Mouse (Mus musculus) lung, adult 2 months (tissue): ENCODE results near the gene Gsk3a.

ENCODE experiments used
- CTCF ChIP-seq: fragments of 200-500 bp; IDR thresholded peaks from 2 replicates; pipeline ENCODE4 v1.5.1; 2011; ENCODE audit warnings: mild to moderate bottlenecking, low read length, control low read depth; ENCODE audit not compliant: insufficient read depth
- POLR2A ChIP-seq: fragments of 200-500 bp; IDR thresholded peaks from 2 replicates; pipeline ENCODE4 v1.6.1; 2011; ENCODE audit warnings: low read depth, mild to moderate bottlenecking, control low read depth, low read length, borderline replicate concordance; ENCODE audit errors: extremely low read depth

DNA sequence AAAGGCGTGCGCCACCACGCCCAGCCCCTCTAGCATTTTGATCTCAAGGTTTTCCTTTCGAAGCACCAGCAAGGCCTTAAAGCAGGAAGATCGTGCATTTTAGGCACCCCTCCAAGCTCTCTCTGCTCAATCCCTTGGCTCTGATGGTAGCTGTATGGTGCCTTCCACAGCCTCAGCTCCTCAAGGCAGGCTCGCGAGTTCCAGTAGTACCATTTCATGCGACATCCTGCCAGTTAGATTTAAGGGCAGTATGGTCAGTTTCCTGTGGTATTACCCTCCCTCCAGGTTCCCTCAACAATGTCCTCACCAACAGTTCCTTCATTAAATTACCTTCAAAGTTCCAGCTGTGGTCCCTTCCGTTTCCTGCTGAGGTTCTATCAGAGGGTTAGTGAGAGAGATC lies 41.5 kb downstream of the Gsk3a start:
- TF ChIP-seq POLR2A (no peak), CTCF (no peak)
